Mouse (Mus musculus): ENCODE measurements around the gene Gm29666. TPM values are rescaled to one million over a fixed set of nuclear protein-coding genes. Genes with fewer than 3 reads are reported as not detected.

The Gm29666 gene
- polyA plus RNA-seq, 1 experiment, result 0.06 TPM

DNA sequence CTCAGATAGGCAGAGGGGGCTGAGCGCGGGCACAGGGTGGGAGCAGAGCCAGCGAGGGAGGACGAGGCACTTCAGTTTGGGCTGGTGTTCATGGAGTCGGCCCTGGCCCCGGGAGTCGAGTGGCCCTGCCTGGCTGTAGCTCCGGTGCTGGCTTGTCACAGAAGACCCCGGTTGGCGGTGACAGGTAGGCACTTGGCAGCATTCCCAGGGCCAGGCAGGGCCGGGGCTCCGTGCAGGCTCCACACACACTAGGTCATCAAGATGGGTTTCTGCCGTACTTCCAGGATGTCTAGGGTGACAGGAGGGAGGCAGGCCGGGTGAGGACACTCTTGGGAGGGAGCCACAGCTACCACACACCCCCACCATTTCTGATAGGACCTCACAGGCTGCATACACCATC lies 29.2 kb upstream of the Gm29666 start:
- Histone ChIP-seq H3K79me2 (ENCODE audit: control insufficient read depth, insufficient read depth) (no peaks in the 10 kb centered on the region), H3K4me3 (ENCODE audit: insufficient read depth, poor library complexity, severe bottlenecking) (no peak overlapping the region), H3K36me3 (ENCODE audit: control insufficient read depth, insufficient read depth) (peaks cover 28% of the 10 kb centered on the region), H3K79me3 (ENCODE audit: low read depth) (no peaks in the 10 kb centered on the region), H3K27me3 (ENCODE audit: control insufficient read depth, insufficient read depth, insufficient read length) (no peaks in the 10 kb centered on the region), H3ac (ENCODE audit: control insufficient read depth, insufficient read length, low read depth) (no peak overlapping the region)
- TF ChIP-seq MYOG (IDR thresholded peaks at IDR 0.05; ENCODE audit: control insufficient read depth, extremely low read depth, insufficient read length) (no peak), MAX (IDR thresholded peaks at IDR 0.05) (no peak), CTCF (IDR thresholded peaks at IDR 0.05; ENCODE audit: control insufficient read depth, insufficient read depth, insufficient read length) (no peak), CEBPB (IDR thresholded peaks at IDR 0.05; ENCODE audit: low read depth) (no peak), MYOD1 (IDR thresholded peaks at IDR 0.05; ENCODE audit: control insufficient read depth, insufficient read length, low read depth) (no peak), FOSL1 (IDR thresholded peaks at IDR 0.05; ENCODE audit: insufficient read depth, low read length, poor library complexity, severe bottlenecking) (no peak), USF1 (IDR thresholded peaks at IDR 0.05; ENCODE audit: low read depth) (no peak)

DNA sequence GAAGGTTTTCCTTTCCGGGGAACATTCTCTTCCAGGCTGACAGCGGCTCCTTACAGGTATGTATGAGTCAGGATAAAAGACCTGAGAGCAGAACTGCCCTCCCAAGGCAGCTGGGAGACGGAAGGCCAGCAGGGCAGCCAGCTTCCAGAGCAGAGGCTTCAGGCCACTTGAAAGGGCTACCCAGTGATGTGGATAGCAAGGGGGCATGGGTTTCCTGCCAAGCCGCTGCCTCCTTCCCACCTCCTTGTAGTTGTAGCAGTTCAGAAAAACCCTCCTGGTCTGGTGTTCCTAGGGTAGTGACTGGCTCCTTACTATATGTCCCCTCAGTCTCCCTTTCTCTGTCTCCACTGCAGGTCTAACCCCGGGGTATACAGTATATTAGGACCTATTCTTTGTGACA lies 24.5 kb upstream of the Gm29666 start:
- TF ChIP-seq FOSL1 (IDR thresholded peaks at IDR 0.05; ENCODE audit: insufficient read depth, low read length, poor library complexity, severe bottlenecking) (no peak), MYOD1 (IDR thresholded peaks at IDR 0.05; ENCODE audit: control insufficient read depth, insufficient read length, low read depth) (no peak), USF1 (IDR thresholded peaks at IDR 0.05; ENCODE audit: low read depth) (no peak), CEBPB (IDR thresholded peaks at IDR 0.05; ENCODE audit: low read depth) (no peak), MYOG (IDR thresholded peaks at IDR 0.05; ENCODE audit: control insufficient read depth, extremely low read depth, insufficient read length) (no peak), MAX (IDR thresholded peaks at IDR 0.05) (no peak), CTCF (IDR thresholded peaks at IDR 0.05; ENCODE audit: control insufficient read depth, insufficient read depth, insufficient read length) (no peak)
- H3K36me3 ChIP-seq (ENCODE audit: control insufficient read depth, insufficient read depth), result peaks cover 55% of the 10 kb centered on the region

DNA sequence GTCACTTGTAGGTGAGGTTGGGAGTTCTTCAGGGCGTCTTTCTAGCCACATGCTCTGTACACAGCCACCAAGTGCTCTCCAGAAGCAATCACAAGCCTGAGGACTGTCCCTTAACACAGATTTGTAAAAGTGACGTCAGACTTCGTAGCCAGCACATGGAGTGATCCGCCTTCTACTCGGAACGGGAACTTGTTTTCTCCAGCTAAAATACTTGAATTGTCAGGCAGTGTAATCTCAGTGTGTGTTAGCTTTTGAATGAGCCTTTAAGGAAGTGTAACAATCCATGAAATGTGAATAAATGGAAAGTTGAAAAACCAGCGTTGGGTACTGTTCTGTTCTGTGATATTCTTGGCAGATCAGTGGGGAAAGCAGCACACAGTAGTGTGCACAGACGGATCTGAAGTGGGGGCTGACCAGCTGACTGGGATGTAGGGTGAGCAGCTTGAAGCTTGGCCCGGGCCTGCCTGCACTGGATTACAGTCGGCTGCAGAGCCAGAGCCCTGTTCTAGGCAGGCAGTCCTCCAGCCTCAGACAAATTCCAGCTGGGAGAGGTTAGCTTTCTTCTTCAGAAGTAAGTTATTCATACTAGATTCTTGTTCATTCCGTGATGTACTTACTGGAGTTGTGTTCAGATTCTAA lies 22.9 kb upstream of the Gm29666 start:
- no peak overlapping the region for H3ac ChIP-seq (ENCODE audit: control insufficient read depth, insufficient read length, low read depth)
- H3K36me3 ChIP-seq (ENCODE audit: control insufficient read depth, insufficient read depth), result peaks cover 63% of the 10 kb centered on the region
- no peaks in the 10 kb centered on the region for H3K79me3 ChIP-seq (ENCODE audit: low read depth)
- H3K4me3 ChIP-seq (ENCODE audit: insufficient read depth, poor library complexity, severe bottlenecking), result no peak overlapping the region
- TF ChIP-seq CEBPB (IDR thresholded peaks at IDR 0.05; ENCODE audit: low read depth) (no peak), MYOG (IDR thresholded peaks at IDR 0.05; ENCODE audit: control insufficient read depth, extremely low read depth, insufficient read length) (no peak), MAX (IDR thresholded peaks at IDR 0.05) (no peak), CTCF (IDR thresholded peaks at IDR 0.05; ENCODE audit: control insufficient read depth, insufficient read depth, insufficient read length) (no peak), FOSL1 (IDR thresholded peaks at IDR 0.05; ENCODE audit: insufficient read depth, low read length, poor library complexity, severe bottlenecking) (no peak), USF1 (IDR thresholded peaks at IDR 0.05; ENCODE audit: low read depth) (no peak), MYOD1 (IDR thresholded peaks at IDR 0.05; ENCODE audit: control insufficient read depth, insufficient read length, low read depth) (no peak)
- peaks cover 32% of the 10 kb centered on the region for H3K79me2 ChIP-seq (ENCODE audit: control insufficient read depth, insufficient read depth)
- H3K27me3 ChIP-seq (ENCODE audit: control insufficient read depth, insufficient read depth, insufficient read length), result no peaks in the 10 kb centered on the region

More for the DNA sequence above, 24.5 kb upstream of the Gm29666 start:
- Histone ChIP-seq H3K79me3 (ENCODE audit: low read depth) (no peaks in the 10 kb centered on the region), H3K79me2 (ENCODE audit: control insufficient read depth, insufficient read depth) (peaks cover 19% of the 10 kb centered on the region), H3K27me3 (ENCODE audit: control insufficient read depth, insufficient read depth, insufficient read length) (no peaks in the 10 kb centered on the region), H3ac (ENCODE audit: control insufficient read depth, insufficient read length, low read depth) (no peak overlapping the region), H3K4me3 (ENCODE audit: insufficient read depth, poor library complexity, severe bottlenecking) (no peak overlapping the region)

DNA sequence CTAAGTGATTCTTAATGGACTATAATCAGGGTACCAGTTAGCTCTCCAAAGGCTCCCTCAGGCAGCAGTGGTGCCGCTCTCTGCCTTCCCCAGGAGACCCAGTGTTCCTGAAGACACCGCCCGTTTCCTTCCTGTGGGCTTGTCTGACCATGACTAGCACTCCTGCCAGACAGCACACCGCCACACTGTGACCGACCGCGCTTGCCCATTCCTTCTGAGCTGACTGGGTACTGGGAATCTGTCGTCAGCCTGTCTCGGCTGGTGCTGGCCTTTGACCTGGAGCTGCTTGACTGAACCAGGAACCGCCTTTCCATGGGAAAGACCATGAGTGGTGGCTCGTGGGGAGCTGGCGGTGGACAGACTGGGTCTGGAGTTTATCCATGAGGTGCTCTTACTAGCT lies 20.3 kb upstream of the Gm29666 start:
- H3K4me3 ChIP-seq (ENCODE audit: insufficient read depth, poor library complexity, severe bottlenecking), result no peak overlapping the region
- H3K79me3 ChIP-seq (ENCODE audit: low read depth), result peaks cover 13% of the 10 kb centered on the region
- peaks cover 86% of the 10 kb centered on the region for H3K36me3 ChIP-seq (ENCODE audit: control insufficient read depth, insufficient read depth)
- TF ChIP-seq MYOG (IDR thresholded peaks at IDR 0.05; ENCODE audit: control insufficient read depth, extremely low read depth, insufficient read length) (no peak), CTCF (IDR thresholded peaks at IDR 0.05; ENCODE audit: control insufficient read depth, insufficient read depth, insufficient read length) (no peak), CEBPB (IDR thresholded peaks at IDR 0.05; ENCODE audit: low read depth) (no peak), MYOD1 (IDR thresholded peaks at IDR 0.05; ENCODE audit: control insufficient read depth, insufficient read length, low read depth) (no peak), USF1 (IDR thresholded peaks at IDR 0.05; ENCODE audit: low read depth) (no peak), FOSL1 (IDR thresholded peaks at IDR 0.05; ENCODE audit: insufficient read depth, low read length, poor library complexity, severe bottlenecking) (no peak), MAX (IDR thresholded peaks at IDR 0.05) (no peak)
- H3K79me2 ChIP-seq (ENCODE audit: control insufficient read depth, insufficient read depth), result peaks cover 58% of the 10 kb centered on the region
- H3ac ChIP-seq (ENCODE audit: control insufficient read depth, insufficient read length, low read depth), result no peak overlapping the region
- no peaks in the 10 kb centered on the region for H3K27me3 ChIP-seq (ENCODE audit: control insufficient read depth, insufficient read depth, insufficient read length)

DNA sequence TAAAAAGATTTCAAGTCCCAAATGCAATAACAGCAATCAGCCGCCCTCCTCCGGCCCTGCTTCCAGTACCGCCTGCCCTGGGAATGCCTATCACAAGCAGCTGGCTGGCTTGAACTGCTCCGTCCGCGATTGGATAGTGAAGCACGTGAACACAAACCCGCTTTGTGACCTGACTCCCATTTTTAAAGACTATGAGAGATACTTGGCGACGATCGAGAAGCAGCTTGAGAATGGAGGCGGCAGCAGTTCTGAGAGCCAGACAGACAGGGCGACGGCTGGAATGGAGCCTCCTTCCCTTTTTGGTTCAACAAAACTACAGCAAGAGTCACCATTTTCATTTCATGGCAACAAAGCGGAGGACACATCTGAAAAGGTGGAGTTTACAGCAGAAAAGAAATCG lies 15.1 kb upstream of the Gm29666 start:
- Histone ChIP-seq H3K79me2 (ENCODE audit: control insufficient read depth, insufficient read depth) (peaks cover 96% of the 10 kb centered on the region), H3K36me3 (ENCODE audit: control insufficient read depth, insufficient read depth) (peaks cover 99% of the 10 kb centered on the region), H3K27me3 (ENCODE audit: control insufficient read depth, insufficient read depth, insufficient read length) (no peaks in the 10 kb centered on the region), H3K4me3 (ENCODE audit: insufficient read depth, poor library complexity, severe bottlenecking) (no peak overlapping the region), H3K79me3 (ENCODE audit: low read depth) (peaks cover 45% of the 10 kb centered on the region), H3ac (ENCODE audit: control insufficient read depth, insufficient read length, low read depth) (no peak overlapping the region)
- no peak for TF ChIP-seq USF1 (IDR thresholded peaks at IDR 0.05; ENCODE audit: low read depth)
- TF ChIP-seq FOSL1 (IDR thresholded peaks at IDR 0.05; ENCODE audit: insufficient read depth, low read length, poor library complexity, severe bottlenecking), result no peak
- TF ChIP-seq MYOD1 (IDR thresholded peaks at IDR 0.05; ENCODE audit: control insufficient read depth, insufficient read length, low read depth), result no peak
- no peak for TF ChIP-seq MYOG (IDR thresholded peaks at IDR 0.05; ENCODE audit: control insufficient read depth, extremely low read depth, insufficient read length)
- no peak for TF ChIP-seq MAX (IDR thresholded peaks at IDR 0.05)
- TF ChIP-seq CEBPB (IDR thresholded peaks at IDR 0.05; ENCODE audit: low read depth), result no peak
- TF ChIP-seq CTCF (IDR thresholded peaks at IDR 0.05; ENCODE audit: control insufficient read depth, insufficient read depth, insufficient read length), result no peak

All from C2C12 (cell line).